Mouse (Mus musculus) left cerebral cortex, adult 8-10 months (tissue): ENCODE measurements around the gene Phf19. TPM values are rescaled to one million over a fixed set of nuclear protein-coding genes. Genes with fewer than 3 reads are reported as not detected.

Experiments used
- DNase-seq, 2 experiments: peaks; one replicate each; pipeline ENCODE4 v3.0.0; 2022; ENCODE audit warnings: low spot score in 2 of 2
- total RNA-seq, 4 experiments: library from RNA; stranded (reverse); gene quantifications; 2 replicates each; pipeline ENCODE4 v1.2.4; 2022

Phf19 gene
- total RNA-seq, 4 experiments from 2014 or later, result 0.65 to 1.2 (median 0.79) TPM

- DNase-seq, result no peak
These were observed 16.0 kb downstream of the Phf19 start for GRCm38 (mm10) chr2:34897820-34898219.

- DNase-seq, result no peak
These were observed 16.9 kb downstream of the Phf19 start for GRCm38 (mm10) chr2:34896821-34897460.

GRCm38 (mm10) chr2:34895503-34896113, 18.2 kb downstream of the Phf19 start:
- no peak for DNase-seq

- DNase-seq, result no peak
These were observed 19.9 kb downstream of the Phf19 start for GRCm38 (mm10) chr2:34893950-34894349.

GRCm38 (mm10) chr2:34884186-34884585, 29.6 kb downstream of the Phf19 start:
- no peak for DNase-seq

- no peak for DNase-seq
These were observed 30.6 kb downstream of the Phf19 start for GRCm38 (mm10) chr2:34883190-34883589.

GRCm38 (mm10) chr2:34882757-34883156, 31.1 kb downstream of the Phf19 start:
- DNase-seq, result no peak

GRCm38 (mm10) chr2:34880054-34880453, 33.8 kb downstream of the Phf19 start:
- no peak for DNase-seq

- no peak for DNase-seq
These were observed 38.9 kb downstream of the Phf19 start, which contains the start of gene Psmd5 for GRCm38 (mm10) chr2:34874816-34875345. Gene Psmd5, minus strand, starts transcription at chr2:34874968.

- DNase-seq, result no peak
These were observed 39.6 kb downstream of the Phf19 start, which contains the start of gene Cutal for GRCm38 (mm10) chr2:34874271-34874670. Gene Cutal, plus strand, starts transcription at chr2:34874396.

GRCm38 (mm10) chr2:34870520-34871474, 43.0 kb downstream of the Phf19 start:
- peak; percentile 88 to 93 for DNase-seq

- DNase-seq, result no peak
These were observed 44.1 kb downstream of the Phf19 start for GRCm38 (mm10) chr2:34869680-34870079.

- DNase-seq, result no peak
These were observed 56.1 kb downstream of the Phf19 start for GRCm38 (mm10) chr2:34857728-34858127.

GRCm38 (mm10) chr2:34855265-34855664, 58.6 kb downstream of the Phf19 start:
- no peak for DNase-seq

- DNase-seq, result no peak
These were observed 66.1 kb downstream of the Phf19 start for GRCm38 (mm10) chr2:34847702-34848101.

Other genes starting within 250 kb of the Phf19 start
- gene Gapvd1, start 158.8 kb downstream of the Phf19 start, total RNA-seq, result 10 to 100 TPM; 92.9 to 97.7 (median 96.1) TPM
- gene Hspa5, start 142.1 kb downstream of the Phf19 start, total RNA-seq, result 100 to 1,000 TPM; 180 to 225 (median 222) TPM
- gene Rabepk, start 114.1 kb downstream of the Phf19 start, total RNA-seq, result 10 to 100 TPM; 31.8 to 36.6 (median 32.6) TPM
- gene Fbxw2, start 87.7 kb downstream of the Phf19 start, total RNA-seq, result 10 to 100 TPM; 84.5 to 99.0 (median 96.9) TPM
- not detected for gene Gm34653, start 81.0 kb downstream of the Phf19 start, total RNA-seq
- under 1 TPM in 2 of 4 experiments, not detected in 2; 0.22 to 0.37 TPM for gene Cutal, start 39.6 kb downstream of the Phf19 start, total RNA-seq
- 10 to 100 TPM; 33.6 to 46.2 (median 38.1) TPM for gene Psmd5, start 39.1 kb downstream of the Phf19 start, total RNA-seq
- 1 to 10 TPM; 1.3 to 1.9 (median 1.6) TPM for gene Traf1, start 47.7 kb upstream of the Phf19 start, total RNA-seq
- under 1 TPM; 0.09 to 0.44 (median 0.27) TPM for gene Hc, start 147.4 kb upstream of the Phf19 start, total RNA-seq
- under 1 TPM in 3 of 4 experiments, not detected in 1; 0.42 to 0.60 (median 0.59) TPM for gene AI182371, start 187.5 kb upstream of the Phf19 start, total RNA-seq
- 10 to 100 TPM in 3 of 4 experiments, 1 to 10 TPM in 1; 8.6 to 11.0 (median 10.8) TPM for gene Cntrl, start 195.5 kb upstream of the Phf19 start, total RNA-seq